Mouse (Mus musculus) neural tube, embryonic 12.5 days (tissue): Measurements from ENCODE around the gene Slc39a11. TPM values are rescaled to one million over a fixed set of nuclear protein-coding genes. Genes with fewer than 3 reads are reported as not detected.
"Not testable (repeated sequence)": the region's sequence is repeated elsewhere in the genome, so short reads cannot be mapped to it uniquely, and the experiment has no call there.

ENCODE experiments used
- ATAC-seq: fragments of 200-750 bp; cut with Nextera tagmentation; 2 replicates; pipeline ENCODE4 v1.8.0; 2017; ENCODE audit warnings: low read depth, mild to moderate bottlenecking, moderate TSS enrichment, moderate library complexity; ENCODE audit not compliant: low FRiP score
- H3K27ac ChIP-seq: fragments of 300-500 bp; sonication (generic); 2 replicates; pipeline ENCODE4 v1.5.1; 2016
- H3K27me3 ChIP-seq: fragments of 300-500 bp; sonication (generic); replicated peaks from 2 replicates; pipeline ENCODE4 v1.6.1; 2016; ENCODE audit warnings: mild to moderate bottlenecking
- H3K36me3 ChIP-seq: fragments of 300-500 bp; sonication (generic); 2 replicates; pipeline ENCODE4 v1.6.1; 2016; ENCODE audit warnings: mild to moderate bottlenecking
- H3K4me1 ChIP-seq: fragments of 300-500 bp; sonication (generic); 2 replicates; pipeline ENCODE4 v1.6.1; 2016
- H3K4me2 ChIP-seq: fragments of 300-500 bp; sonication (generic); replicated peaks from 2 replicates; pipeline ENCODE4 v1.6.1; 2016; ENCODE audit warnings: mild to moderate bottlenecking
- H3K4me3 ChIP-seq: fragments of 300-500 bp; sonication (generic); 2 replicates; pipeline ENCODE4 v1.5.1; 2016
- H3K9ac ChIP-seq: fragments of 300-500 bp; sonication (generic); 2 replicates; pipeline ENCODE4 v1.6.1; 2016; ENCODE audit warnings: mild to moderate bottlenecking
- H3K9me3 ChIP-seq: fragments of 300-500 bp; sonication (generic); 2 replicates; pipeline ENCODE4 v1.6.1; 2016; ENCODE audit warnings: mild to moderate bottlenecking
- whole genome bisulfite sequencing: fragments of 180-500 bp; shearing (Covaris S2); methylation state at CpG from one replicate; pipeline ENCODE4 v1.1.7; 2016; 5-methylcytosine and 5-hydroxymethylcytosine counted together
- polyA plus RNA-seq: library from polyadenylated mRNA; unstranded; fragments of >200 nt; fragmentation: Nextera tagmentation; extraction: Ambion mirVana; gene quantifications from 2 replicates; pipeline ENCODE4 v1.2.1, GENCODE M21; 2016

The Slc39a11 gene
- polyA plus RNA-seq, 1 experiment from 2014 or later = 26.1 TPM

GRCm38 (mm10) chr11:113571616-113572015 lies 78.3 kb downstream of the Slc39a11 start:
- H3K27me3 ChIP-seq = no peaks in the 10 kb centered on the region
- no peaks in the 10 kb centered on the region for H3K36me3 ChIP-seq
- no peak overlapping the region for H3K9ac ChIP-seq
- H3K9me3 ChIP-seq = no peaks in the 10 kb centered on the region
- no peak overlapping the region for H3K4me2 ChIP-seq
- no peak for ATAC-seq
- H3K4me1 ChIP-seq = 0 out of 2 replicates have a peak, but pooled peaks cover 2% of the 10 kb centered on the region
- H3K4me3 ChIP-seq = no peak overlapping the region
- H3K27ac ChIP-seq = no peak overlapping the region

- Histone ChIP-seq H3K36me3 (no peaks in the 10 kb centered on the region), H3K9me3 (no peaks in the 10 kb centered on the region), H3K9ac (no peak overlapping the region), H3K27me3 (no peaks in the 10 kb centered on the region), H3K27ac (no peak overlapping the region), H3K4me3 (no peak overlapping the region), H3K4me2 (no peak overlapping the region), H3K4me1 (peaks cover 22% of the 10 kb centered on the region)
- no peak for ATAC-seq
- 85% methylated on average over 1 of the region's 1 CpGs for WGBS
Observed at GRCm38 (mm10) chr11:113568999-113569398, 80.9 kb downstream of the Slc39a11 start.

DNA sequence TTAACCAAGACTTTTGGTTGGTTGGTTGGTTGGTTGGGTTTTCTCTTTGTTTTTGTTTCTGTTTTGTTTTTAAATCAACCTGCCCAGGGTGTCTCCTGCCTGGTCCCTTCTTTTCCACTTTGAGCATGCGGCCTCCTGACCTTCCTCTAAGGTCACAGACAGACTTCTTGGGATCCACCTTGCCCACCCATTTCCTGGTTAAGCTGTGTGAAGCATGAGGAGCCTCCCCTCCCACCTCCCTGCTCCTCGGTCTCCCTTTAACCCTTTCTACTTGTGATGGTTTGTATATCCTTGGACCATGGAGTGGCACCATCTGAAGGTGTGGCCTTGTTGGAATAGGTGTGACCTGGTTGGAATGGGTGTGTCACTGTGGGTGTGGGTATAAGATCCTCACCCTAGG lies 82.0 kb downstream of the Slc39a11 start:
- 92% methylated on average over 2 of the region's 2 CpGs for WGBS
- H3K9me3 ChIP-seq, H3K27ac ChIP-seq, H3K4me2 ChIP-seq, H3K27me3 ChIP-seq, H3K9ac ChIP-seq, H3K36me3 ChIP-seq, H3K4me3 ChIP-seq, ATAC-seq: not testable (repeated sequence)
- H3K4me1 ChIP-seq = peaks cover 22% of the 10 kb centered on the region

DNA sequence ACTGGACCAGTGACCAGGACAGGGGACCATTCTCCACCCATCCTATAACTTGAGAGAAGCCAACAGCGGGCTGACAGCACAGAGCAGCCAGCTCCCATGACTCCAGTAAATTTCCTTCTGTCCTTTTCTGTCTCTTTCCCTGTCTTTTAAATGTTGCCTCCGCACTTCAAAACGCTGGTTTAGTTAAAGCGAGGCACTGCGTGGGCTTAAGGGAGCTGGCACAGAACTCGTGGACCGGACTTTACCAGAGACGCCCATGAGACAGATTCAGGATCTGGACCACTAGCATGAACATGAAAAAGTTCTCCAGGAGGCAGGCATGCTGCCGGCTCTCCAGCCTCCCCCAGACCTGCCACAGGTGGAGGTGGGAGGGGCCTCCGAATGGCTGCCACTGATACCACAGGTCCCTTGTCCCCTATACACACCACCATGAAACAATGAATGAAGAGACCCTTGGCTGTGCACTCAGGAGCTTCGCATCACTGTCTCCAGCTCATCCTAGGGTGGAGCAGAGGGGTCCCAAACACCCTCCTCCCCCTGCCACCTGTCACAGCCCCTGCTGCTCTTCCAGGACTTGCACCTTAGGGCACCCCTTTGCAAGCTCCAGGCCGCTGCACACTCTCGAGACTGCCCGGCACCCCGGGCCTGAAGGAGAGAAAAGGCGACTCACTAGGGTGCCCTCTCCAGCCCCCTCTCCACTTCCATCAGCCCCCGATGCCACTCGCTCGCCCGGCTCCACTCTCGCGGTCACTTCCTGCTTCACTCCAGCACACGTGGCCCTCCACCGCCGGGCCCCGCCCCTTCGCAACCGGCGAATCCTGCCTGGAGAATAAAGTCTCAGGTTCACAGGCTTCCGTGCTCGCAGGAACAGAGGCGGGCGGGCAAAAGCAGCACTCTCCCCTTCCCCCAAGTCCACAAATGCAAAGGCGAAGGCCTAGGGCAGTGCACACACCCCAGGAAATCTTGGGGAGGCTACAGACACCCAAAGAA lies 84.6 kb downstream of the Slc39a11 start:
- H3K4me2 ChIP-seq = peak overlapping the region; percentile 98
- H3K9me3 ChIP-seq = no peaks in the 10 kb centered on the region
- peak; percentile 85 for ATAC-seq
- WGBS = 9% methylated on average over 34 of the region's 34 CpGs
- H3K4me1 ChIP-seq = peaks cover 22% of the 10 kb centered on the region
- H3K9ac ChIP-seq = peak overlapping the region; percentile 68
- H3K36me3 ChIP-seq = no peaks in the 10 kb centered on the region
- H3K27me3 ChIP-seq = no peaks in the 10 kb centered on the region
- no peak overlapping the region for H3K27ac ChIP-seq
- H3K4me3 ChIP-seq = peak overlapping the region; percentile 58

GRCm38 (mm10) chr11:113562326-113562725 lies 87.6 kb downstream of the Slc39a11 start:
- Histone ChIP-seq H3K36me3 (no peaks in the 10 kb centered on the region), H3K4me3 (no peak overlapping the region), H3K27me3 (no peaks in the 10 kb centered on the region), H3K27ac (no peak overlapping the region), H3K9ac (no peak overlapping the region), H3K4me2 (no peak overlapping the region), H3K9me3 (no peaks in the 10 kb centered on the region), H3K4me1 (peaks cover 20% of the 10 kb centered on the region)
- ATAC-seq = no peak
- WGBS = 82% methylated on average over 8 of the region's 8 CpGs

GRCm38 (mm10) chr11:113560150-113560549 lies 89.7 kb downstream of the Slc39a11 start:
- WGBS = 83% methylated on average over 4 of the region's 4 CpGs
- H3K4me3 ChIP-seq = no peak overlapping the region
- ATAC-seq = no peak
- no peaks in the 10 kb centered on the region for H3K36me3 ChIP-seq
- peaks cover 10% of the 10 kb centered on the region for H3K4me1 ChIP-seq
- H3K9ac ChIP-seq = no peak overlapping the region
- no peaks in the 10 kb centered on the region for H3K9me3 ChIP-seq
- H3K27me3 ChIP-seq = no peaks in the 10 kb centered on the region
- H3K4me2 ChIP-seq = no peak overlapping the region
- H3K27ac ChIP-seq = no peak overlapping the region

- Histone ChIP-seq H3K36me3 (no peaks in the 10 kb centered on the region), H3K27me3 (no peaks in the 10 kb centered on the region), H3K4me1 (no peaks in the 10 kb centered on the region), H3K27ac (no peak overlapping the region), H3K9ac (no peak overlapping the region), H3K4me2 (no peak overlapping the region), H3K9me3 (no peaks in the 10 kb centered on the region), H3K4me3 (no peak overlapping the region)
- 74% methylated on average over 12 of the region's 12 CpGs for WGBS
- no peak for ATAC-seq
Observed at GRCm38 (mm10) chr11:113558505-113558904, 91.4 kb downstream of the Slc39a11 start.

- 92% methylated on average over 12 of the region's 12 CpGs for WGBS
- no peaks in the 10 kb centered on the region for H3K36me3 ChIP-seq
- H3K4me3 ChIP-seq = no peak overlapping the region
- no peak overlapping the region for H3K9ac ChIP-seq
- no peaks in the 10 kb centered on the region for H3K9me3 ChIP-seq
- H3K4me1 ChIP-seq = peaks cover 13% of the 10 kb centered on the region; the same call in 1 of the 2 replicates
- H3K27ac ChIP-seq = no peak overlapping the region
- H3K27me3 ChIP-seq = no peaks in the 10 kb centered on the region
- no peak for ATAC-seq
- H3K4me2 ChIP-seq = no peak overlapping the region
Observed at GRCm38 (mm10) chr11:113556142-113556541, 93.7 kb downstream of the Slc39a11 start.

GRCm38 (mm10) chr11:113554701-113555360 lies 95.0 kb downstream of the Slc39a11 start:
- no peak for ATAC-seq
- Histone ChIP-seq H3K36me3 (no peaks in the 10 kb centered on the region), H3K27me3 (no peaks in the 10 kb centered on the region), H3K4me3 (no peak overlapping the region), H3K27ac (no peak overlapping the region), H3K9ac (no peak overlapping the region), H3K4me1 (peaks cover 13% of the 10 kb centered on the region; the same call in 1 of the 2 replicates), H3K4me2 (no peak overlapping the region), H3K9me3 (no peaks in the 10 kb centered on the region)
- 86% methylated on average over 7 of the region's 7 CpGs for WGBS

GRCm38 (mm10) chr11:113554194-113554593 lies 95.7 kb downstream of the Slc39a11 start:
- no peaks in the 10 kb centered on the region for H3K36me3 ChIP-seq
- ATAC-seq = no peak
- H3K4me3 ChIP-seq = no peak overlapping the region
- peaks cover 13% of the 10 kb centered on the region; the same call in 1 of the 2 replicates for H3K4me1 ChIP-seq
- no peaks in the 10 kb centered on the region for H3K9me3 ChIP-seq
- H3K4me2 ChIP-seq = no peak overlapping the region
- H3K9ac ChIP-seq = no peak overlapping the region
- no peaks in the 10 kb centered on the region for H3K27me3 ChIP-seq
- WGBS = 87% methylated on average over 7 of the region's 7 CpGs
- H3K27ac ChIP-seq = no peak overlapping the region

DNA sequence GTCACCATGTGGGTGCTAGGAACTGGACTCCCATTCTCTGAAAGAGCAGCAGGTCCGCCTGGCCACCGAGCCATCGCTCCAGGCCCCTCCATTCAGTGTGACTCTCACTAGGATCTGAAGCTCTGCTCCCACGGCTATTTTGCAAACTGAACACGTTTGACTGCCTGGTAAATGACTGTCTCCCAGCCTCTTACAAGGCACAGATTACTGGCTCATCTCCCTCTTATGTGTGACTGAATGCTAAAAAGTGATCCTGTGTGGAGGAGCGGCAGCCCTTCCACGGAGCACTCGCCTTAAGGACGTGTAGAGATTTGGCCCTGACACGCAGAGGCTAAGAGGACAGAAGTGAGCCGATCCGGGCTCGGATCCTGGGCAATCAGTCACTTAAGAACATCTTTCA lies 96.3 kb downstream of the Slc39a11 start:
- Histone ChIP-seq H3K4me3 (no peak overlapping the region), H3K4me2 (no peak overlapping the region), H3K36me3 (no peaks in the 10 kb centered on the region), H3K27me3 (no peaks in the 10 kb centered on the region), H3K4me1 (peaks cover 13% of the 10 kb centered on the region; the same call in 1 of the 2 replicates), H3K27ac (no peak overlapping the region), H3K9me3 (no peaks in the 10 kb centered on the region), H3K9ac (no peak overlapping the region)
- 85% methylated on average over 13 of the region's 13 CpGs for WGBS
- ATAC-seq = no peak

GRCm38 (mm10) chr11:113552539-113552938 lies 97.3 kb downstream of the Slc39a11 start:
- 74% methylated on average over 10 of the region's 10 CpGs for WGBS
- H3K4me3 ChIP-seq = no peak overlapping the region
- ATAC-seq = no peak

More at GRCm38 (mm10) chr11:113552539-113552938, 97.3 kb downstream of the Slc39a11 start:
- H3K27me3 ChIP-seq = no peaks in the 10 kb centered on the region
- no peak overlapping the region for H3K9ac ChIP-seq
- no peak overlapping the region for H3K27ac ChIP-seq
- no peak overlapping the region for H3K4me2 ChIP-seq
- peaks cover 13% of the 10 kb centered on the region; the same call in 1 of the 2 replicates for H3K4me1 ChIP-seq
- H3K36me3 ChIP-seq = no peaks in the 10 kb centered on the region
- no peaks in the 10 kb centered on the region for H3K9me3 ChIP-seq
